Mouse (Mus musculus): ENCODE results near the gene Brinp2.

DNA sequence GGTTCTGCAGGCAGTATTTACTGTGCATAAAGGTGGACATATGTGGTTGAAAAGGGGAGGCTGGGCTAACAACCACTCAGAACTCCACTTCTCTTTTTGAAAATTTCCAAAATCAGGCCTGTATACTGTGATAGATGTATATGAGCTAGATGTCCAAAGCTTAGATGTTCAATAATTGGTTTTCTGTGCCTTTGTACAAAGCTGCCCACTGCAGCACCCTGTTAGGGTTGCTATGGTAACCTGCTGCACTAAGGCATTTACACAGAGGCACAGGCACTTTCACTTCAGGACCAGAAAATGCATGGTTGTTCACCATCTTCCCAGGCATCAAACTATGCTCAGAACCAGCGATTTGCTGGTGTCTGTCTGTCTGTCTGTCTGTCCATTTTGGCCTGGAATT is 8.3 kb upstream of the Brinp2 start:
- no peak for TF ChIP-seq CTCF (IDR thresholded peaks at IDR 0.05; ENCODE audit: low read depth, low read length)
- TF ChIP-seq GATA1 (IDR thresholded peaks at IDR 0.05; ENCODE audit: borderline replicate concordance, low read length) = no peak
- no peak for TF ChIP-seq TAL1 (conservative IDR thresholded peaks at IDR 0.05; ENCODE audit: low read depth, low read length)
- TF ChIP-seq GATA2 (IDR thresholded peaks at IDR 0.05; ENCODE audit: borderline replicate concordance, low read depth, low read length) = no peak
- no peak for TF ChIP-seq POLR2AphosphoS5 (IDR thresholded peaks at IDR 0.05; ENCODE audit: insufficient replicate concordance, low read depth, low read length)

Measured in G1E (cell line).